Mouse (Mus musculus): Measurements from ENCODE around the gene Cd101. TPM values are rescaled to one million over a fixed set of nuclear protein-coding genes. Genes with fewer than 3 reads are reported as not detected.

Gene Cd101
- total RNA-seq, 4 experiments from 2014 or later, result 0.24 TPM; not detected in 3

- no peak for DNase-seq (ENCODE audit: low spot score in 2 of 2)
These were observed 15.3 kb upstream of the Cd101 start for GRCm38 (mm10) chr3:101044686-101045085.

- no peak for DNase-seq (ENCODE audit: low spot score in 2 of 2)
These were observed 12.6 kb upstream of the Cd101 start for GRCm38 (mm10) chr3:101041997-101042396.

- no peak for DNase-seq (ENCODE audit: low spot score in 2 of 2)
These were observed 8.7 kb upstream of the Cd101 start for GRCm38 (mm10) chr3:101037984-101038545.

- DNase-seq (ENCODE audit: low spot score in 2 of 2), result no peak
These were observed 6.6 kb upstream of the Cd101 start for GRCm38 (mm10) chr3:101036001-101036400.

GRCm38 (mm10) chr3:101034509-101034908, 5.2 kb upstream of the Cd101 start:
- DNase-seq (ENCODE audit: low spot score in 2 of 2), result no peak

- DNase-seq (ENCODE audit: low spot score in 2 of 2), result no peak
These were observed 4.3 kb upstream of the Cd101 start for GRCm38 (mm10) chr3:101033644-101034043.

GRCm38 (mm10) chr3:101031456-101032142, 2.2 kb upstream of the Cd101 start:
- DNase-seq (ENCODE audit: low spot score in 2 of 2), result no peak

GRCm38 (mm10) chr3:101030630-101031029, 1.3 kb upstream of the Cd101 start:
- DNase-seq (ENCODE audit: low spot score in 2 of 2), result no peak

GRCm38 (mm10) chr3:101026741-101027140, 2.6 kb downstream of the Cd101 start:
- no peak for DNase-seq (ENCODE audit: low spot score in 2 of 2)

- no peak for DNase-seq (ENCODE audit: low spot score in 2 of 2)
These were observed 6.4 kb downstream of the Cd101 start for GRCm38 (mm10) chr3:101022967-101023366.

GRCm38 (mm10) chr3:101021481-101022051, 7.8 kb downstream of the Cd101 start:
- DNase-seq (ENCODE audit: low spot score in 2 of 2), result no peak

- no peak for DNase-seq (ENCODE audit: low spot score in 2 of 2)
These were observed 8.3 kb downstream of the Cd101 start for GRCm38 (mm10) chr3:101021073-101021472.

- no peak for DNase-seq (ENCODE audit: low spot score in 2 of 2)
These were observed 10.9 kb downstream of the Cd101 start for GRCm38 (mm10) chr3:101018494-101018893.

GRCm38 (mm10) chr3:101016050-101016449, 13.3 kb downstream of the Cd101 start:
- DNase-seq (ENCODE audit: low spot score in 2 of 2), result no peak

GRCm38 (mm10) chr3:101015254-101015653, 14.1 kb downstream of the Cd101 start:
- DNase-seq (ENCODE audit: low spot score in 2 of 2), result no peak

GRCm38 (mm10) chr3:101013536-101013935, 15.8 kb downstream of the Cd101 start:
- DNase-seq (ENCODE audit: low spot score in 2 of 2), result no peak

- DNase-seq (ENCODE audit: low spot score in 2 of 2), result no peak
These were observed 16.4 kb downstream of the Cd101 start for GRCm38 (mm10) chr3:101013005-101013404.

GRCm38 (mm10) chr3:101012597-101012996, 16.8 kb downstream of the Cd101 start:
- DNase-seq (ENCODE audit: low spot score in 2 of 2), result no peak

GRCm38 (mm10) chr3:101012131-101012571, 17.2 kb downstream of the Cd101 start:
- DNase-seq (ENCODE audit: low spot score in 2 of 2), result no peak

GRCm38 (mm10) chr3:101011203-101011600, 18.2 kb downstream of the Cd101 start:
- DNase-seq (ENCODE audit: low spot score in 2 of 2), result no peak

GRCm38 (mm10) chr3:101010589-101011202, 18.7 kb downstream of the Cd101 start:
- no peak for DNase-seq (ENCODE audit: low spot score in 2 of 2)

GRCm38 (mm10) chr3:101007112-101007782, 22.1 kb downstream of the Cd101 start:
- no peak for DNase-seq (ENCODE audit: low spot score in 2 of 2)
